Mouse (Mus musculus) ovary, postnatal 10 days (tissue): ENCODE results near the gene Adam12.
A peak's percentile ranks its signal among the peaks of the same experiment; 100 is the strongest.

Experiments used
- DNase-seq: peaks from one replicate; pipeline ENCODE4 v3.0.0; 2022; ENCODE audit warnings: low spot score

The Adam12 gene

GRCm38 (mm10) chr7:134081307-134082072 lies 150.5 kb downstream of the Adam12 start:
- DNase-seq: no peak

- DNase-seq: no peak
Measured at GRCm38 (mm10) chr7:134079980-134080725, 151.8 kb downstream of the Adam12 start.

GRCm38 (mm10) chr7:134077684-134078083 lies 154.3 kb downstream of the Adam12 start:
- DNase-seq: no peak

- no peak for DNase-seq
Measured at GRCm38 (mm10) chr7:134073011-134073410, 158.9 kb downstream of the Adam12 start.

GRCm38 (mm10) chr7:134071153-134071885 lies 160.6 kb downstream of the Adam12 start:
- DNase-seq: no peak

GRCm38 (mm10) chr7:134062629-134063028 lies 169.3 kb downstream of the Adam12 start:
- no peak for DNase-seq

GRCm38 (mm10) chr7:134052486-134052885 lies 179.5 kb downstream of the Adam12 start:
- DNase-seq: no peak

- DNase-seq: no peak
Measured at GRCm38 (mm10) chr7:134050371-134050770, 181.6 kb downstream of the Adam12 start.

- no peak for DNase-seq
Measured at GRCm38 (mm10) chr7:134046376-134046775, 185.6 kb downstream of the Adam12 start.

GRCm38 (mm10) chr7:134043576-134043975 lies 188.4 kb downstream of the Adam12 start:
- DNase-seq: no peak

GRCm38 (mm10) chr7:134042614-134043013 lies 189.3 kb downstream of the Adam12 start:
- no peak for DNase-seq

- no peak for DNase-seq
Measured at GRCm38 (mm10) chr7:134033939-134034338, 198.0 kb downstream of the Adam12 start.

GRCm38 (mm10) chr7:134032959-134033366 lies 199.0 kb downstream of the Adam12 start:
- no peak for DNase-seq

- no peak for DNase-seq
Measured at GRCm38 (mm10) chr7:134031787-134032186, 200.2 kb downstream of the Adam12 start.

GRCm38 (mm10) chr7:134031256-134031655 lies 200.7 kb downstream of the Adam12 start:
- no peak for DNase-seq

GRCm38 (mm10) chr7:134028281-134028830 lies 203.6 kb downstream of the Adam12 start:
- no peak for DNase-seq

- no peak for DNase-seq
Measured at GRCm38 (mm10) chr7:134027020-134027415, 204.9 kb downstream of the Adam12 start.

- DNase-seq: peak; percentile 35
Measured at GRCm38 (mm10) chr7:134026200-134027019, 205.5 kb downstream of the Adam12 start.

GRCm38 (mm10) chr7:134022157-134022885 lies 209.6 kb downstream of the Adam12 start:
- no peak for DNase-seq

GRCm38 (mm10) chr7:134015226-134015625 lies 216.7 kb downstream of the Adam12 start:
- no peak for DNase-seq

GRCm38 (mm10) chr7:134014733-134015132 lies 217.2 kb downstream of the Adam12 start:
- no peak for DNase-seq
